Mouse (Mus musculus) testis, postnatal 14 days (tissue): Measurements from ENCODE around the gene Leng8.

Experiments used
- DNase-seq: peaks from one replicate; pipeline ENCODE4 v3.0.0; 2021; ENCODE audit warnings: low spot score

Gene Leng8

GRCm38 (mm10) chr7:4136771-4137531, at the start of gene Leng8:
Gene Leng8 (plus strand): TSS chr7:4137039.
- DNase-seq, result peak; percentile 99

DNA sequence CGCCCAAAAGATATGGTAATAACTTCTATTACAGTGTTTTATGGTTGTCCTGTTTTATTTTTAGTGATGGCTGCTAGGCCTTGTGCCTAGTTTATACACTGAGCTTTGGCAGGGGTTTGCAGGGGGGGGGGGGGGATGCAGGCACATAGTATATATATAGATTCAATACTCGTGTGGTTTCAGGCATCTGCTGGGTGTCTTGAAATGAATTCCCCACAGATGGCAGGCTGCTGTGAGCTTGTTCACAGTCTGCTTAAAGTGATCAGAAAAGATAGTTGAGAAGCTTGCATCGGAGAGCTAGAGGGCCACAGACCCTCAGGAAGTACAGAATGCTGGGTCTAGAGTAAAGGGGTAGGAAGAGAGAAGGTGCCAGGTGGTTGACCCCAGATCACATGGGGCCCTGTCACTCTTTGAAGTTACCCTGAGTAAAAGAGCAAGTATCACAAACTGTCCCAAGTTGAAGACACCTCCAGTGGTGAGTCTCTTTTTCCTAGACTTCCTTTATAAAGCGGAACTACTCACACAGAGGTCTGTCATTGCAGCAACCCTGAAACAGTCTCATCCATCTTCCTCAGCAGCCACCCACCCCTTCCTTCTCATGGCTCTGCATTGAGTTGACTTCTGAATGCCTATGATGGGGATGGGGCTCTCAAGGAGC, 49.5 kb upstream of the Leng8 start:
- DNase-seq, result no peak

DNA sequence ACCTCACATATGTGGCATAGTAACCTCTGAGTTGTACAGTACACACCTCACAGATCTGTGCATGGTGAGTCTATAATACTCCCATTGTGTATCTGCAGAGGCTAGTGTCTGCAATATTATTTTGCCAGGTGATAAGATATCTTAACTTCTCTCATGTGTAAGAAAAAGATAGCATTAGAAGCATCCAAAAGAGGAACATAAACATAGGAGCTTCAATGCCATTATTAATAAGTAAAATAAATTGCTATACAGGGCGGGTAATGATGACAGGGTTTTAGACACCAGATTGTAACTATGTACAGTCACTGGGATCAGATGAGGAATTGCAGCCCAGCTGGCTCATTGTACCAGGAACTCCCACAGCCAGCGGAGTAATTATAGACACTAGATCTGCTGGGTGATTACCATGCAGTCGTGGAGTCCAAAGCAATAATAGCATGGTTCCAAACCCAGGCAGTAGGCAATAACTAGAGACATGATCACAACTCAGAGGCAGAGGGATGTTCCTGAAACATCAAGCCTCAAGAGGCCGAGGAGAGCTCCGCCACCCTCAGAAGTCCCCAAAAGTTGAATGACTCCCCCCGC, 48.9 kb upstream of the Leng8 start:
- no peak for DNase-seq

DNA sequence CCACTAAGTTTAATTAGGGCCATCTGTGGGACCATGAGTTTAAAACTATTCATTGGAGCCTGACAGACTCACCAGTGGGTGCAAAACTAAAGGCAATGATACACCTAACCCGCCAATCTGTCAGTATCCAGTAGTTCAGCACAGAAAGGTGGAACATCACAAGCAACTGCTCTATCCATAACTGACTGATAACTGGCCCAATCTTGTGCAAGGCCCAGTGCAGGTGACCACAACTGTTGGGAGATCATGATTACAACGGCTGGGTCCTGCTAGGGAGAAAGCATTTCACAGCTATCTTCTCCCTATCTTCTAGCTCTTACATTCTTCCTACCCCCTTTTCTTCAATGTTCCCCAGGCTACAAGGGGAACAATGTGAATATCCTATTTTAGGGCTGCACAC, 48.2 kb upstream of the Leng8 start:
- DNase-seq, result no peak

- no peak for DNase-seq
Measured at GRCm38 (mm10) chr7:4091170-4091569, 45.7 kb upstream of the Leng8 start.

DNA sequence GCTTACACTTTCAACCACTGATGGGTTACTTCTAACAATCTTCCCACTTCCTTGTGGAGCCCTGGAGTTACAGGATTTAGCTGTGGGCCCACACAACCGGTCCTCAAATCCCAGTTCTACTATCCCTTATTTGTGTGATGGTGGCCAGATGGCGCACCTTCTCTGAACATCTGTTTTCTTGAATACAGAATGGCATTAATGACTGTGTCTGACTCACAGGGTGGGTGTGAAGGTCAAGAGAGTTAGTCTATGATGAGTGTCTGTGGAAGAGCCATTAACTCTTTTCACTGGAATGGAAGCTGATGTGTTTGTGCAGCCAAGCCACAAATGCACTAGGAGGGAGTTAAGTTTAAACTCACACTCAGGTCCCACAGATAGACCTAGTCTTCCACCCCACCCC, 38.5 kb upstream of the Leng8 start:
- no peak for DNase-seq

DNA sequence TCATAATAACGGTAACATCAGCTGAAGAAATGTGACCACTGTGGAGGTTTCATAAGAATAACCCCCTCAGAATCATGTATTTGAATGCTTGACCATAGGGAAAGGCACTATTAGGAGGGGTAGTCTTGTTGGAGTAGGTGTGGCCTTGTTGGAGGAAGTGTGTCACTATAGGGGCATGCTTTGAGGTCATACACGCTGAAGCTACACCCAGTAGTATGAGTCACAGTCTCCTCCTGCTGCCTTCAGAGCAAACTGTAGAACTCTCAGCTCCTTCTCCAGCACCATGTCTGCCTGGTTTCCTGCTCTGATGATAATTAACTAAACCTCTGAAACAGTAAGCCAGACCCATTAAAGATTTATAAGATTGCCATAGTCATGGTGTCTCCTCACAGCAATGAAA, 38.0 kb upstream of the Leng8 start:
- DNase-seq, result no peak

DNA sequence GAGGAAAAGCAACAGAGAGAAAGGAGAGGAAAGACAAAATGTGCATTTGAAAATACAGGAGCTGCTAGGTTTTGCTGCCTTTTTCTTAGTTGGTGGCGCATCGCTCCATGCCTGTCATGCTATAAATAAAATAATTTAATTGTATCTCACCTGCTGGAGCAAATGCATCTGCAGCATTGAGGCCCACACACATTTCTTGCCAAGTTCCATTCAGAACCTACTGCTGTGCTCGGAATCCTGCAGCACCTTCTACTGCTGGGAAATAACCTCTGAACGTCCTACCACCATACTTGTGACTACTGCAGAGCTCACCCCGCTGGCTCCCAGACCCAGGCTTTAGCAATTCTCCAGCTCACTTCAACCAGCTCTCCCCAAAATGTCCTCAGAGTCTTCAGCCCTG, 35.7 kb upstream of the Leng8 start:
- no peak for DNase-seq

GRCm38 (mm10) chr7:4103411-4103810, 33.4 kb upstream of the Leng8 start:
- no peak for DNase-seq

DNA sequence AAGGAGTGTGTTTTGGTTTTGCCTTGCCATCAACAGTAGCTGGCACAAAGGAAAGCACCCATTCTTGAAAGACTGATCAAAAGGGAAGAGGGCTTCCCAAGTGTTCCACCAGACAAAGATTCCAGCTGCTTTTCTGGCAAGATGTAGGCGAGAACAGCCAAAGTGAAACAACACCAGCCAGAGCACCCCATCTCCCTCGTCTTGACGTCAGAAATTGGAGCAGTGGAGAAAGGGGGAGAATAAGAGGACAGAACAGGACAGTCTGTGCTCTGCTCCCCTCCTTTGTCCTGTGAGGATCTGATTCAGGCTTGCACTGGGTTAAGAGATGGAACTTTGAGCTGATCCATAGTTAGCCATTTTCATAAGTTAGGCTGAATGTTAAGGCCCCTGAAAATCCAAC, 25.1 kb upstream of the Leng8 start:
- DNase-seq, result no peak

- no peak for DNase-seq
Measured at GRCm38 (mm10) chr7:4117050-4117814, 19.6 kb upstream of the Leng8 start.

DNA sequence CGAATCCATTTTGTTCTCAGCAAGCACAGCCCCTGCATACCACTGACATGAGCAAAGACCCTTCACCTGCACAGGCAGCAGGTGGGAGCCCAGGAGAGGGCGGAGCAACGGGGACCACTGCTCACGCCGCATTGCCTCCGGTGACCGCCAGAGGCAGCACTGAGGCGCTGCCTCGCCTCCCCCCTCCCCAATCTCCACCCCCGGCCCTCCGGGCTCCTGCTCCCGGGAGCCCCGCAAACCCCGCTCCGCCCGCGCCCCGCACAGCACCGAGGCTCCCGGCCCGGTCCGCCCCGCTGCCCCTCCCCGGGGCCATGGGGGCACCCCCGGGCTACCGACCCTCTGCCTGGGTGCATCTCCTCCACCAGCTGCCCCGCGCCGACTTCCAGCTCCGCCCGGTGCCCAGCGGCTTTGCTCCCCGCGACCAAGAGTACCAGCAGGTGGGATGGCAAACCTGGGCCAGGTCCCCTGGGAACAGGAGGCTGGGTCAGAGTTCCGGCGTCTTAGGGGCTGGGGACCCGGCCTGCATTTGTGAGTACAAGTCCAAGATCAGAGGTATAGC, 17.4 kb upstream of the Leng8 start, which contains the start of gene Ttyh1:
Gene Ttyh1 (plus strand): TSS at position 65 of the 559 bp plus-strand sequence.
- DNase-seq, result peak; percentile 59

DNA sequence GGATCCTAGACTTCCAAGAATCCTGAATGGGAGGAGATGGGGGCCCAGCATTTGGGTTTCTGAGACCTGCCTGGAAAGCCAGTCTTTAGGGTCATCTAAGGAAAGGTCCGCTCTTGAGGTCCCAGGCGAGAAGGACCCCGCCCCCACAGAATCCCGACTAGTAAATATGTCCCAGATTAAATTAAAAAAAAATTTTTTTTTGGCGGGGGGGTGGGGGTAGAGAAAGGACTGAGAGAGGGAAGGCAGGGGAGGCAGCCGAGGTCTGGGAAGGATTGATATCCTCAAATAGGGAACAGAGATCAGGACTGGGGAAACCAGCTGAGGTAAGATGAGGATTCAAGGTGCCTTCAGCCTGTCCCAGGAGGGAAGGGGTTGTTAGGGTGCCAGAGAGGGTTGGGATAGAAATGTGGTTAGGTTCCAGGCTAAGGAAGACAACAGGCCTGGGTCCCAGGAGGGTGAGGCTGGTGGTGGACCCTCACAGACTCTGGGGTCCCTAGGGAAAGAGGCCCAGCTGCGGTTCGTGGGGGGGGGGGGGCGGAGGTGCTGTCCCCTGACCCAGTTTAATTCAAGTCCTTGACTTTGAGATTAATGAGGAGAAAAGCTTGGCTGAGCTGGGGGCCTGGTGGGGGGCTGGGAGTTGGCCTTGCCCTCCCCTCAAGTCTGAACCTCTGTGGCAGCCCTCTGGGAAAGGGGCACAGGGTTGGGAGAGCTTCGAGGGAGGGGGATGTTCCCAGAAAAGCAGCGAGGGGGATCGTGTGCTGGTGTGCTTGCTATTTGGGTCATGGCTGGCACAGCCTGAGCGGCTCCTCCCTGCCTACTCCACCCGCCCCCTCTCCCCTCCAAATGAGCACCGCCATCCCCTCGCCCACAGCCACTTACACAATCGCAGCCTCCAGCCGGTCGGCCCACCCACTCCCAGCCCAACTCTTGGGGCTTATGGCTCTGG, 16.6 kb upstream of the Leng8 start:
- no peak for DNase-seq

- DNase-seq, result no peak
Measured at GRCm38 (mm10) chr7:4122076-4122768, 14.6 kb upstream of the Leng8 start.

GRCm38 (mm10) chr7:4122783-4123182, 14.1 kb upstream of the Leng8 start:
- DNase-seq, result no peak

- peak; percentile 79 for DNase-seq
Measured at GRCm38 (mm10) chr7:4123732-4124131, 13.1 kb upstream of the Leng8 start.

DNA sequence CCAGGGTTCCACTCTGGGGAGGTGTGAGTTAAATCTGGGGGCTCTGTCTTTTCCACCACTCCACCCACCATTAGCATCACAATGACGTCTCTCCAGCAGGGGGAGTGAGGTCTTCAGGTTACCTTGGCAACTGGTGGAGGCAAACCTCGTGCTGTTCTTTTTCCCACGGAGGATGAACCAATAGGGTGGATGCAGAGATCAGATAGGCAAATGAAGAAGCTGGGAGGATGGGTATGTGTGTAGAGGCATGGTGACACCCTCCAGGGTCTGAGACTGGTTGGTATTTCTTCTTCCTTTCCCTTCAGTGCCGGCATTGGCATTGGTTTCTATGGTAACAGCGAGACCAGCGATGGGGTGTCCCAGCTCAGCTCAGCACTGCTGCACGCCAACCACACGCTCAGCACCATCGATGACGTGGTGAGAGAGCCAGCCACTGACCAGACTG, 12.5 kb upstream of the Leng8 start:
- DNase-seq, result no peak

DNA sequence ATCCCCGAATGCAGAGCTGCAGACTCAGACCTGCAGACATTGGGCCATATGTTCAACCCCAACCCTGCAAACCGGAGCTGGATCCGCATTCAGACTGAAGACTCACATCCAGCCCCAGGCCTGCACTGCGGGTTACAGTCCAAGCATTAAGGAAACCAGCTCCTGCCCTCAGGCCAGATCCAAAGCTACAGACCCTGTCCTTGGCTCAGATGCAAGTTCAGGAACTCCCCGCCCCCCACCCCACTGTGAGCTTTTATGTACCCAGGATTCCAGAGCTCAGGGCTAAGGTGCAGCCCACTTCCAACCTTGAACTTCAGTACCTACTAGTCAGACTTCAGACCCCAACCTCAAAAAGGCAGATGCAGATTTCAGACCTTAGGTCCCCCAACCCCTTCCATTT, 12.0 kb upstream of the Leng8 start:
- DNase-seq, result no peak

DNA sequence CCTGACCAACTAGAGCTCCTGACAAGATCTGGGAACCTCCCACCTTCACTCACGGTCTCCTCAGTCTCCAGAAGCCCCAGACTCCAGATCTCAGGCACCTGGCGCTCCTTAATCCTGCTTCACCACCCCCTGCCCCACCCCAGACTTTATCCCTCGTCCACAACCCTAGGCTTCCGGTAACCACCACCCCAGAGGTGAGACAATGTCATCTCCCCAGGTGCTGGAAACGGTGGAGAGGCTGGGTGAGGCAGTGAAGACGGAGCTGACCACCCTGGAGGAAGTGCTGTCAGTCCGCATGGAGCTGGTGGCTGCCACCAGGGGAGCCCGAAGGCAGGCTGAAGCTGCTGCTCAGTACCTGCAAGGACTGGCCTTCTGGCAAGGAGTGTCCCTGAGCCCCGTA, 11.5 kb upstream of the Leng8 start:
- no peak for DNase-seq

DNA sequence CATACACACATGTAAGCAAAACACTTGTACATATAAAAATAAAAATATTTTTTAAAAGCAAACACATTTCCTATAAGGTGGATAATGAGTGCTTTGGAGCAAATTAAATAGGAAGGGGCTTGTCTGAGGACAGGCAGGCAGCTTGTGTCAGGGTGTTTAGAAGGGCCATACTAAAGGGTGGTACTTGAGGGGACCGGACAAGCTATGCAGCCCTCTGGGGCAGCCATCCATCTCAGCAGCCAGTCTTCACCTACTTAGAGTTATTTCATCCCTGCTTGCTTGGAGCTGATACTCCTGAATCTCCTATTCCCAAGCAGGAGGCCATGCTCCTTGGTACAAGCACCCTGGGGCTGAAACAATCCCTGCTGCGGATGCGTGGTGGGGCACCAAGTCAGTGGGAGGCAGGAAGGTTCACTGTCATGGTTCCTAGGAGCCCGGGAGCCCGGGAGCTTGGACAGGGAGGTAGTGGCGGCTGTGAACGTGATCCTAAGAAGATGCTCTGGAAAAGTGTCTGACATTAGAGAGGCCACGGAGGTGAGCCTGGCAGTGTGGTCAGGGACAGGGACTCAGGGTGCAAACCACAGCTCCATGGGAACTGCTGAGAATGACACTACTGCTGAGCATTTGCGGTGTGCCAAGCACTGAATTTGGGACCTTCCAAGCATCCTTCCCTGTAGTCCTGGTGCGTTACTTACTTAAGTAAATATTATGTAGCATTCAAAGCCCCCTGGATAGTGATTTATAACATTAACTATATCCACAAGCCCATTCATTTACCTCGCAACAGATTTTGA, 9.7 kb upstream of the Leng8 start:
- DNase-seq, result no peak
